Mouse (Mus musculus) G1E (cell line): ENCODE results near the gene Tanc2.

Experiments
- CTCF ChIP-seq: IDR thresholded peaks from 2 replicates; pipeline ENCODE4 v1.5.1; 2012; ENCODE audit warnings: low read depth, low read length, inconsistent platforms, mixed read lengths
- GATA1 ChIP-seq: IDR thresholded peaks from 2 replicates; pipeline ENCODE4 v1.6.1; 2012; ENCODE audit warnings: borderline replicate concordance, low read length, inconsistent platforms, mixed read lengths

GRCm38 (mm10) chr11:105558803-105559505, 30.8 kb upstream of the Tanc2 start:
- no peak for TF ChIP-seq CTCF
- no peak for TF ChIP-seq GATA1
